In genomic region chr11:94456347-94456746, GRCm38 (mm10) we compare ENCODE assay signal across 14 mouse cellular contexts. TPM values are rescaled to one million over a fixed set of nuclear protein-coding genes. Genes with fewer than 3 reads are reported as not detected.
A peak's percentile ranks its signal among the peaks of the same experiment; 100 is the strongest.
DNase-seq lines count a peak whose midpoint lies in the region; ATAC-seq lines count a peak whose summit lies in the region.
"Had no signal": no experiment of that assay in that cellular context is flagged by ENCODE, and none has a peak within 500 bp of the region (broad histone marks: within the 10 kb centered on the region; RNA-seq: fewer than 3 reads in every experiment).

No protein-coding gene starts in this region.

- peaks cover 35% of the 10 kb centered on the region for H3K4me1 ChIP-seq in heart, embryonic 13.5 days
- peaks cover 37% of the 10 kb centered on the region for H3K4me1 ChIP-seq in liver, embryonic 12.5 days
- H3K4me1 ChIP-seq in midbrain, embryonic 15.5 days = 0 out of 2 replicates have a peak, but pooled peaks cover 5% of the 10 kb centered on the region

- H3K4me3 ChIP-seq in heart, embryonic 13.5 days = no peak overlapping the region
- H3K4me3 ChIP-seq in liver, embryonic 12.5 days = peak overlapping the region; percentile 45
- no peak overlapping the region for H3K4me3 ChIP-seq in midbrain, embryonic 15.5 days

- DNase-seq in heart, adult 18-20 months = no peak
- DNase-seq in c-Kit-positive CD71-positive TER-119-negative erythroid progenitor cells, embryonic 14.5 days (ENCODE audit: low read depth) = peak; percentile 35
- DNase-seq in spleen, postnatal 36 days (ENCODE audit: low spot score in 2 of 2) = peak; percentile 53 to 75
- no peak for DNase-seq in kidney, adult 18-20 months
- DNase-seq: heart, postnatal 4 days; kidney, adult 8-10 months had no signal

- peaks cover 37% of the 10 kb centered on the region for H3K27me3 ChIP-seq in heart, embryonic 13.5 days (replicated peaks)
- H3K27me3 ChIP-seq in liver, embryonic 12.5 days (replicated peaks) = peaks cover 50% of the 10 kb centered on the region
- no peaks in the 10 kb centered on the region for H3K27me3 ChIP-seq in midbrain, embryonic 15.5 days (replicated peaks)
- H3K27me3 ChIP-seq: Patski had no signal

- peaks cover 4% of the 10 kb centered on the region; the same call in 1 of the 2 replicates for H3K36me3 ChIP-seq in heart, embryonic 13.5 days
- no peaks in the 10 kb centered on the region for H3K36me3 ChIP-seq in liver, embryonic 12.5 days
- peaks cover 12% of the 10 kb centered on the region; the same call in 1 of the 2 replicates for H3K36me3 ChIP-seq in midbrain, embryonic 15.5 days (replicated peaks)

- no peak overlapping the region for H3K9ac ChIP-seq in heart, embryonic 13.5 days
- H3K9ac ChIP-seq in liver, embryonic 12.5 days = peak overlapping the region; percentile 47
- H3K9ac ChIP-seq in midbrain, embryonic 15.5 days = no peak overlapping the region

- WGBS in heart, embryonic 13.5 days = 60% methylated on average over 3 of the region's 3 CpGs
- 50% methylated on average over 3 of the region's 3 CpGs for WGBS in liver, embryonic 12.5 days (ENCODE audit: insufficient replicate concordance)
- WGBS in midbrain, embryonic 15.5 days = 80% methylated on average over 3 of the region's 3 CpGs

- no peak overlapping the region for H3K27ac ChIP-seq in heart, embryonic 13.5 days (replicated peaks)
- peak overlapping the region; percentile 86 for H3K27ac ChIP-seq in liver, embryonic 12.5 days
- no peak overlapping the region; the same call in 1 of the 2 replicates for H3K27ac ChIP-seq in midbrain, embryonic 15.5 days

- ATAC-seq in heart, embryonic 13.5 days (ENCODE audit: extremely low read depth, insufficient number of reproducible peaks, low FRiP score, low TSS enrichment) = no peak
- peak; percentile 96 for ATAC-seq in liver, embryonic 12.5 days
- ATAC-seq in midbrain, embryonic 15.5 days (replicated peaks) = no peak
- ATAC-seq: CD4-positive, CD25-positive, alpha-beta regulatory T cell, adult 4 months; forebrain, embryonic 14.5 days; Patski had no signal

- H3K9me3 ChIP-seq in heart, embryonic 13.5 days = no peaks in the 10 kb centered on the region
- no peaks in the 10 kb centered on the region for H3K9me3 ChIP-seq in liver, embryonic 12.5 days (replicated peaks)
- no peaks in the 10 kb centered on the region for H3K9me3 ChIP-seq in midbrain, embryonic 15.5 days

- H3K4me2 ChIP-seq in heart, embryonic 13.5 days = peak overlapping the region; percentile 27; the same call in 1 of the 2 replicates
- H3K4me2 ChIP-seq in liver, embryonic 12.5 days = peak overlapping the region; percentile 58
- no peak overlapping the region for H3K4me2 ChIP-seq in midbrain, embryonic 15.5 days

RNA-seq across cellular contexts. Expression of gene Cacna1g, which starts 17.7 kb away (rescaled TPM):
- polyA plus RNA-seq in heart, embryonic 13.5 days (2015; fragmentation: Nextera tagmentation; extraction: Ambion mirVana) = 3.4 and 5.8 TPM in 2 replicates
- total RNA-seq in heart, adult 18-20 months (2021) = 10 to 100 TPM in 1 of 2 experiments, 1 to 10 TPM in 1; 8.7 to 10.1 TPM
- polyA plus RNA-seq in liver, embryonic 12.5 days (2016; fragmentation: Nextera tagmentation; extraction: Ambion mirVana) = 2.5 and 3.2 TPM in 2 replicates
- polyA plus RNA-seq in midbrain, embryonic 15.5 days (2015; fragmentation: Nextera tagmentation; extraction: Ambion mirVana) = 17.7 and 20.7 TPM in 2 replicates
- polyA plus RNA-seq: CD4-positive, CD25-positive, alpha-beta regulatory T cell, adult 4 months had no signal

RNA-seq across cellular contexts. Expression of gene Spata20, which starts 29.6 kb away (rescaled TPM):
- 0.45 and 0.47 TPM in 2 replicates for polyA plus RNA-seq in heart, embryonic 13.5 days (2015; fragmentation: Nextera tagmentation; extraction: Ambion mirVana)
- under 1 TPM; 0.17 to 0.54 TPM for total RNA-seq in heart, adult 18-20 months (2021)
- not detected in 2 replicates for polyA plus RNA-seq in liver, embryonic 12.5 days (2016; fragmentation: Nextera tagmentation; extraction: Ambion mirVana)
- 0.48 and 0.69 TPM in 2 replicates for polyA plus RNA-seq in midbrain, embryonic 15.5 days (2015; fragmentation: Nextera tagmentation; extraction: Ambion mirVana)
- total RNA-seq: adrenal gland, adult 18-20 months had no signal
- polyA plus RNA-seq: CD4-positive, CD25-positive, alpha-beta regulatory T cell, adult 4 months; limb, embryonic 11.5 days had no signal

RNA-seq across cellular contexts. Expression of gene Epn3, which starts 43.4 kb away (rescaled TPM):
- polyA plus RNA-seq in heart, embryonic 13.5 days (2015; fragmentation: Nextera tagmentation; extraction: Ambion mirVana) = 11.8 and 12.5 TPM in 2 replicates
- 10 to 100 TPM; 19.3 to 21.1 TPM for total RNA-seq in heart, adult 18-20 months (2021)
- not detected in 2 replicates for polyA plus RNA-seq in liver, embryonic 12.5 days (2016; fragmentation: Nextera tagmentation; extraction: Ambion mirVana)
- 0.72 and 1.2 TPM in 2 replicates for polyA plus RNA-seq in midbrain, embryonic 15.5 days (2015; fragmentation: Nextera tagmentation; extraction: Ambion mirVana)
- polyA plus RNA-seq: CD4-positive, CD25-positive, alpha-beta regulatory T cell, adult 4 months had no signal

Comparison
In these comparisons a context has a peak if more than half of its experiments do, and no peak if none do; other contexts are left out.
1. DNase-seq: peak in c-Kit-positive CD71-positive TER-119-negative erythroid progenitor cells, embryonic 14.5 days (single experiment) and spleen, postnatal 36 days (2 of 2); none in heart, adult 18-20 months (0 of 2) and kidney, adult 18-20 months (single experiment).